ENCODE assay signal across 8 mouse cellular contexts in the genomic region with DNA sequence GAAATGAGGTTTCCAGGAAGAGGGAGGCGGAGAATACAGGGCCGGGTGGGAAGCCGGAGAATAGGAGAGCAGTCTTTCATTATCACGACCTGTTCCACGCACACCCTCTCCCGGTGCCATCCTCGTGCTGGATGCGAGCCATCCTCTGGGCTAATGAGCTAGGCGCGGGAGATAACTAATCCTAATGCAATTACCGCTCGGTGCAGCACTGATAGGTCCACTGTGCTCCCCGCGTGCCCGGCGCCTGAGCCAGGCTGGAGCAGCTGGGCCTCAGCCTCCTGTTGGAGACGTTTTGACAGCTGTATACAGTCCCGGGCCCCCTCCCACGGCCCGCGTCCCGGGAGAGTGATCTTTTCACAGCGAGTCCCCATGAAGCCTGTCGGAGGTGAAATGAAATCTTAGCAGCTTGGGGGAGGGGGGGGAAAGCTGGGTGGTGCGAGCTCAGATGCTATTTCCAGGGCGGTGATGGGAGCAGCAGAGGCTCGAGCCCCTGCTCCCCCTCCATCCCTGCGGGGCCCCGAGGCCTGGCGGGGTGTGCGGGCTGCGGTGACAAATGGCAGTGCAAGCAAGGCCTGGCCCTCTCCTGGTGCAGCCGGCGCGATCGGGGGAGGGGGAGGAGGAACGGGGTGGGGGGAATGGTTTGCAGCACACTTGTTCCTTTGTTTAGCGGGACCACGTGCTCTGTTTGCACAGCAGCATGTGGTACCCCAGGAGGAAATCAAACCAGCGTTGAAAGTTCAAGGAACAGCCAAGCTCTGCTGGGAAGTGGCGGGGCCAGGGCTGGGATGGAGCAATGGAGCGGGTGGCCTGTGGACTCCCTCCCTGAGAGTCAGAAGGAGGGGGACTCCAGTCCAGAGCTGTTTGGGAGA.
DNase-seq lines count a peak whose midpoint lies in the region; ATAC-seq and TF ChIP-seq lines count a peak whose summit lies in the region.

No protein-coding gene starts in this region.

- no peak overlapping the region for H3K4me3 ChIP-seq in thymus, adult 2 months (ENCODE audit: control insufficient read depth, insufficient read depth, low read length)
- peak overlapping the region; percentile 46 for H3K4me3 ChIP-seq in forebrain, embryonic 10.5 days
- peak overlapping the region; percentile 40 for H3K4me3 ChIP-seq in heart, embryonic 12.5 days

- peak; percentile 86 for ATAC-seq in heart, embryonic 12.5 days (ENCODE audit: insufficient number of reproducible peaks, low FRiP score)

- H3K9me3 ChIP-seq in forebrain, embryonic 10.5 days: no peaks in the 10 kb centered on the region
- H3K9me3 ChIP-seq in heart, embryonic 12.5 days (replicated peaks): no peaks in the 10 kb centered on the region

- 11% methylated on average over 42 of the region's 42 CpGs for whole genome bisulfite sequencing in thymus, adult 2 months
- whole genome bisulfite sequencing in forebrain, embryonic 10.5 days: 3% methylated on average over 40 of the region's 42 CpGs
- WGBS in heart, embryonic 12.5 days: 2% methylated on average over 42 of the region's 42 CpGs

- TF ChIP-seq POLR2A in thymus, adult 2 months (IDR thresholded peaks at IDR 0.05; ENCODE audit: control insufficient read depth, extremely low read depth, insufficient read depth, low read length, poor library complexity): no peak

- peak overlapping the region; percentile 66 for H3K9ac ChIP-seq in heart, embryonic 12.5 days

- no peaks in the 10 kb centered on the region for H3K36me3 ChIP-seq in thymus, adult 2 months (ENCODE audit: control insufficient read depth, insufficient read depth, low read length)
- no peaks in the 10 kb centered on the region for H3K36me3 ChIP-seq in forebrain, embryonic 10.5 days (replicated peaks)
- no peaks in the 10 kb centered on the region for H3K36me3 ChIP-seq in heart, embryonic 12.5 days

- no peaks in the 10 kb centered on the region for H3K4me1 ChIP-seq in thymus, adult 2 months (replicated peaks; ENCODE audit: control insufficient read depth, insufficient read depth, low read length)
- peaks cover 26% of the 10 kb centered on the region for H3K4me1 ChIP-seq in forebrain, embryonic 10.5 days
- H3K4me1 ChIP-seq in heart, embryonic 12.5 days (replicated peaks): peaks cover 25% of the 10 kb centered on the region

- H3K4me2 ChIP-seq in heart, embryonic 12.5 days: peak overlapping the region; percentile 73

- H3K27ac ChIP-seq in thymus, adult 2 months (ENCODE audit: control insufficient read depth, insufficient read depth, low read length): no peak overlapping the region
- H3K27ac ChIP-seq in forebrain, embryonic 10.5 days: peak overlapping the region; percentile 96
- peak overlapping the region; percentile 89 for H3K27ac ChIP-seq in heart, embryonic 12.5 days (ENCODE audit: poor library complexity, severe bottlenecking)

- peak; percentile 1 for DNase-seq in thymus, adult 2 months
- no peak for DNase-seq in thymus, postnatal 14 days
- DNase-seq in forebrain, embryonic 10.5 days (ENCODE audit: extremely low spot score, low spot score): peak; percentile 90
- peak; percentile 50 for DNase-seq in kidney, postnatal 14 days
- peak; percentile 67 for DNase-seq in liver
- peak; percentile 92 for DNase-seq in neural tube, embryonic 10.5 days (ENCODE audit: extremely low spot score, low spot score)
- peak; percentile 60 for DNase-seq in testis, postnatal 14 days (ENCODE audit: low spot score)

- TF ChIP-seq CTCF in thymus, adult 2 months (IDR thresholded peaks at IDR 0.05; ENCODE audit: borderline replicate concordance, control insufficient read depth, extremely low read depth, insufficient read depth, low read length, poor library complexity): no peak

- no peaks in the 10 kb centered on the region for H3K27me3 ChIP-seq in thymus, adult 2 months (ENCODE audit: control insufficient read depth, insufficient read depth, low read length)
- peaks cover 26% of the 10 kb centered on the region for H3K27me3 ChIP-seq in forebrain, embryonic 10.5 days (ENCODE audit: poor library complexity, severe bottlenecking)
- no peaks in the 10 kb centered on the region for H3K27me3 ChIP-seq in heart, embryonic 12.5 days (replicated peaks)
